Mouse (Mus musculus) T-helper 17 cell (primary cell): ENCODE measurements at regions not wholly inside any gene's neighbourhood (a gene's known extent, or its start where the extent isn't known, plus 50 kb on each side); places are given as distances from the start of the nearest gene placed in this dataset.

Source experiments
- in situ Hi-C, 2 experiments: fragments of 300-600 bp; cut with MboI, MseI; formaldehyde crosslinking; loops; 1 replicate in 1 of 2; 2 replicates in 1 of 2; pipeline ENCODE4 v1.15.1; 2025; ENCODE audit warnings: high pct_unique_total_duplicates in 2 of 2

GRCm38 (mm10) chr13:84565644-84566532, 343.8 kb downstream of the Tmem161b start:
- in situ Hi-C loops = loop anchor here in 1 of 2 experiments (10.0 kb wide), 1 partner anchor 491 kb away; no protein-coding TSS in a partner anchor

GRCm38 (mm10) chr13:84566533-84566832, 344.4 kb downstream of the Tmem161b start:
- in situ Hi-C loops = loop anchor here in 1 of 2 experiments (10.0 kb wide), 1 partner anchor 492 kb away; no protein-coding TSS in a partner anchor

GRCm38 (mm10) chr13:84569371-84569770, 347.3 kb downstream of the Tmem161b start:
- in situ Hi-C loops = loop anchor here in 1 of 2 experiments (10.0 kb wide), 1 partner anchor 495 kb away; no protein-coding TSS in a partner anchor

GRCm38 (mm10) chr13:84570206-84570605, 348.1 kb downstream of the Tmem161b start:
- in situ Hi-C loops = no loop called here

DNA sequence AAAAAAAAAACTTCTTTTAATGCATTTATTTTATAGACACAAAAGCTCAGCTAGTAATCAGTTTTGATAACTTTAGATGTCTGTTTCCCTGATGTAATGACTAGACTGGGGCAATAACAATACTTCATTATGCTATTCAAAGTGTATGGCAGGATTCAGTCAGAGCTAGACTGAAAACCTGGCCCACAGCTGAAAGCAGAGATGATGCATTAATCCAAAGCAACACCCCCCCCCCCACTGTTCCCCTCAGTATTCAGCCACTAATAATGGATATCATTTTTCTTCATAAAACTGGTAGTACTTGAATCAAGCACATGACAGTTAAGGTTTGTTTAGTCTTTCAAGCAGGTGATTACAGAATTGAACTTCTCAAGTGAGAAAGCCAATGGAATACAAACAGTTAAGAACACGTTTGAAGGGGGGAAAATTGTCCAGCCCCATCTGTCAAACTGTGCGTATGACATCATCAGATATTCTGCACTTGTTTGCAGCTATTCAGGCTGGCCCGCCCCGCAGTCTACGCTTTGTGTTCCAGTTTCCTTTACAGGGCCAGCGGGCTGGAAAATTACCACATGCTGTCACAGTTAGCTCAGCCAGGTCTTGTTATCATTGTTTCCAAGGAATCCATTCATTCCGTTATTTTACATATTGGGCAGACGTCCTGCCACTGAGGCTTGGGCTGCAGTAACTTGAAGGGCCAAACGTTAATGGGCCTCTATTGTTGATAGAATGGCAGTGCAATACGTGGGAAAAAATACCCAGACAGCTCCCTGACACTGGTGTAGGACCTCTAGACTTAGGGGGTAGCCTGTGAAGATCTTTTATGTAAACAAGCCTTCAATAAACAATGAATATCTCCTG, 349.1 kb downstream of the Tmem161b start:
- in situ Hi-C loops = no loop called here

- in situ Hi-C loops = no loop called here
These were observed 349.7 kb downstream of the Tmem161b start for GRCm38 (mm10) chr13:84571845-84572193.

DNA sequence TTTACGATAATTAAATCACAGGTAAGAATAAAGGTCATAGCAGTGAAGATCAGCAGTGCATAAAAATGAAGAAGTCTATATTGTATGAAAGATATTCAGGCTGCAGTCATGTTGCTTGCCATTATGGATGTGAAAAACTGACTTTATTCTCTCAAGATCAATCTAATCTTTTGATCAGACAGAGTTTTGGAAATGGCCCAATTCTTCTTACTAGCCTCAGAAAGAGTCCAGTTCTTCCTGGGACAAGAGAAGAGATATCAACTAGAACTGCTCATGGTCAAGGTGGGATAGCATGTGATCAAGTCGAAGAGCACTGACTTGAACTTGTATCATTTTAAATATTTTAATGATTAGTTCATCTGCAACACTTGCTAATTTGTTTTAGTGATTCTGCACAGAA, 350.1 kb downstream of the Tmem161b start:
- in situ Hi-C loops = no loop called here

- in situ Hi-C loops = no loop called here
These were observed 374.6 kb downstream of the Tmem161b start for GRCm38 (mm10) chr13:84596585-84597142.

DNA sequence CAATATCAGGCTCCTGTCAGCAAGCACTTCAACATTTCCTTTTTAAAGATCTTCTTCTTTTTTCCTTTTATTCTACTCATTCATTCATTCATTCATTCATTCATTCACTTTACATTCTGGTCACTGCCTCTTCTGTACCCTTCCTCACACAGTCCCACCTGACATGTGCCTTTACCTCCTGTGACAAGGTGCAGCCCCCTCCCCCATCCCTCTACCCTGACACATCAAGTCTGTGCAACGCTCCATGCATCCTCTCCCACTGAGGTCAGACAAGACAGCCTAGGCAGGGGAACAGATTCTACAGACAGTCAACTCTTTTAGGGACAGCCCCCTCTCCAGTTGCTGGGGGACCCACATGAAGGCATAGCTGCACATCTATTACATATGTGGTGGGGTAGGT, 380.5 kb downstream of the Tmem161b start:
- in situ Hi-C loops = no loop called here

- in situ Hi-C loops = no loop called here
These were observed 390.4 kb downstream of the Tmem161b start for GRCm38 (mm10) chr13:84612497-84612896.

DNA sequence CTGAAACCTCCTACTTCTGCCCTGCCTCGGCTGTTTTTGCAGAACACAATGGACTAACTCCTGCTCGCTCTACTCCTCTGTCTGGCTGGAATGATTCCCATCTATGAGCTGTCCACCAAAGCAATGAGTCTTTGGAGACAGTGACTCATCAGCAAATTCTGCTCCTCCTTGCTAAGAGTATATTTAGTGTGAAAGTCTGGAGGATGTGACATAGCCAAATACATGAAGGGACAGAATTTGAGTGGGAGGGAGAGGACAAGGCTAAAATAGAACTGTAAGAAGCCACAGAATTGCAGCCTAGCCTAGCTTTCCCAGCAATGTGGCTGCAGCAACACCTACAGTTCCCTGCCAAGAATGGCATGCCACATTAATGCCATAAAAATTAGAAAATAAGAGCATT, 390.9 kb downstream of the Tmem161b start:
- in situ Hi-C loops = no loop called here

GRCm38 (mm10) chr13:84624691-84625090, 402.6 kb downstream of the Tmem161b start:
- in situ Hi-C loops = no loop called here

DNA sequence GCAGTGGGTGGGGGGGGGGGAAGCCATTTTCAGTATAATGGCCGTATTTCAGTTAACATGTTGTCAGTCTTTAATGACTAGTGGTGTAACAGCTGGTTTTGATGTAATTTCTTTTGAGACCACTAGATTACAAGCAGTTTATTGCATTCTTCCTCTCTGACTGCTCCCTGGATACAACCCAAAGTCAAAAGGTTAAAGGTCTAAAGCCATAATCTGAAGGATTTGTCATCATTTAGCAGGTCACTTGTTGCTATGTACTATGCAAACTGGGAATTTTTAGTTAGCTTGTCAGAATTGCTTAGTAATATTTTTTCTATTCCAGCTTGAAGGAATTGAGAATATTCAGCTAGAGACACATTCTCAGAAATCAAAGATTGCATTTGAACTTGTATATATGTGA, 403.4 kb downstream of the Tmem161b start:
- in situ Hi-C loops = no loop called here

DNA sequence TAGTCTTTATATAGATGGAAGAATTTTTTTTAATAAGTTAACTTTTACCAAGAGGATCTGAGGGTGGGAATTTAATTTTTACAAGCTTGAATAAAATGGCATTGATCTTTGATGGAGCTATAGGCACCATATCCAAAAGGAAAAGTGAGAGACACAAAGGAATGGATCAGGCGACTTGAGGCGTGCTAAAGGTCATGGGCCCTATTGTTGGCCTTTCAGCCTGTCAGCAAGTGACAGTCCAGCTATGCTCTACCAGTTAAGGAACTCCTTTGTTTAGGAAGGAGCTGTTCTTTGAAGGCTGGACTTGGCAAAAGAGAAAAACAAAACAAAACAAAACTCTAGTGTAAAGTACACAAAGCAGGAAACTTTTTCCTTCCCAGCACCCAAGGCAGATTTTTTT, 403.8 kb downstream of the Tmem161b start:
- in situ Hi-C loops = no loop called here

DNA sequence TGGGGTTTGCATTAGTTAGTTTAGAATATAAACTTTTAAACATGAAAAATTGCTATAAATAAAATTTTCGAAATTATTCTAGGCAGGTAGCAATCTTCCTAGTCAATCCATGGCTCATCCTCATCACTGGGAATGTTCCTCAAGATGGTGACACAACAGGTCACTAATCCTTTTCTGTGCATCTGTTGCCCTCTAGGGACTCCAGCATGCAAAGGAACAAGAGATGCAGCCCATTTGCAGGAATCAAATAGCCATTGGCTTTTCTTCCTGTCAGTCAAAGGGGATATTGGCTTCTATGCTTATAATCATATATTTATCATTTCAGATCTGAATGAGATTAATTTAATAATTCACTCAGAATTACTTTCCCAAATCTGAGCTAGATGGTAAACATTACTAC, 404.3 kb downstream of the Tmem161b start:
- in situ Hi-C loops = no loop called here

DNA sequence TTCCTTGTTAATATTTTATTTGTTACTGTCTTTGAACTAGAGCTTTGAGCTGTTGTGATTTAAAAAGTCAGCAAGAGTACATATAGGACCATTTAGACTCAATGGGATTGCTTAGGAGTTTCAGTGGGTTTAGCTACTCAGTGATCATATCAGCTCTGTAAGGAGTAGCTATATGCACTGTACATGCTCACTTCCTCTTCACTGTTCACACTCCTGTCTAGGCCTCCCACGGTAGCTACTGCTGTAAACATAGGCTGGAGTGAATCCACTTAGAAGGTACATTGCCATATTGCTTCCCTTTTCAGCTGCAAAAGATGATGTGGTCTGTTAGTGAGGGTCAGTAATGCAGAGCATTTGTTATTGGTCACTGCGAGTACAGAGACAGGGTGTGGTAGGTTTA, 408.6 kb downstream of the Tmem161b start:
- in situ Hi-C loops = no loop called here

DNA sequence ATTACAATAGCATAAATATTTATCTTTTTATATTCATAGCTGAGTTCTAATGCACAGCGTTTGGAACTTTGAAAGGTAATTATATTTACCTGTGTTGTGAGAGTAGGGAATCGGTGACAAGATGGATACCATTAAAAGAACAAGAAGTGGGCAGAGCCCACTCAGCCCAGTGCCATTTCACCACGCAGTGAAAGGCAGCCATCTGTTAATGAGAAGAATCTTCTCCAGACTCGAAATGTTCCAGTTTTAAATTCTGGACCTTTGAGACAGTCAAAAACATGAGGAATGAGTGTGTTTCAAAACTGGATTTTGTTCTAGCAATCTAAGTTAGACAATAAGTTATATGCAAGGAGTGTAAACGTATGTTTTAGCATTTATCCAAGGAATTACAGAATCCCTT, 410.4 kb downstream of the Tmem161b start:
- in situ Hi-C loops = no loop called here

DNA sequence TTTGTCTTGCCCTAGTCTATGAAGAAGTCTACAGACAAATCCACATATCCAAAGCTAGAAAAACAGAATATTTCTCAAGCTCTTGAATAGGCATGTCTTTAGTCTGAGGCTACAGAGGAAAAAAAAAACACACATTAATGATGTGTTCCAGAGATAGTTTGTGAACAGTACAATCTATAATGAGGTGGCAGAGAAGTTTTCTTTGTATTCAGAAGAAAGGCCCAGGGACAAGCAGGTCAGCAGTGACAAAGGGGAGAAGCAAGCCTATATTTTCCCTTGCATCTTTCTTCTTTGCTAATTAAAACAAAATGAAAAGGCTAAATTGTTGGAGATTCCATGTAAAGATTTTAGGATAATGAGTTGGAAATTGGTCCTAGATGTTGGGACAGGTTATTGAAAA, 414.7 kb downstream of the Tmem161b start:
- in situ Hi-C loops = no loop called here

DNA sequence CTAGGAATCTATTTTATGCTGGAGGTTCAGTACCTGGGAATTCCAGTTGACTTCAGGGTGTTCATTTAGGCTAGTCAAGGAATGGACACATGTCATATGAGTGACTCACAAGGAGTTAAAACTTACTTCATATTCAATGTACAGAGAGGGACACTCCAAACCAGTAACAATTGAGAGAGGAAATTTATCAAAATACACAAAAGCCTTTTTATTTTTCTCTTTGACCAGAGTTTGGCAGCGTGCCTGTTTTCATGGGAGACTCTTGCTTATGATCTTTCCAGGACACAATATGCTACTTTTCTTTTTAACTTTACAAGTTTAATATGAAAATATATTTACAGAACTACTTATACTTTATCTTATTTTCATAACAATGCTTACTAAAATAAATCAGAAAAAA, 415.5 kb downstream of the Tmem161b start:
- in situ Hi-C loops = no loop called here

GRCm38 (mm10) chr13:84638401-84638934, 416.4 kb downstream of the Tmem161b start:
- in situ Hi-C loops = no loop called here

DNA sequence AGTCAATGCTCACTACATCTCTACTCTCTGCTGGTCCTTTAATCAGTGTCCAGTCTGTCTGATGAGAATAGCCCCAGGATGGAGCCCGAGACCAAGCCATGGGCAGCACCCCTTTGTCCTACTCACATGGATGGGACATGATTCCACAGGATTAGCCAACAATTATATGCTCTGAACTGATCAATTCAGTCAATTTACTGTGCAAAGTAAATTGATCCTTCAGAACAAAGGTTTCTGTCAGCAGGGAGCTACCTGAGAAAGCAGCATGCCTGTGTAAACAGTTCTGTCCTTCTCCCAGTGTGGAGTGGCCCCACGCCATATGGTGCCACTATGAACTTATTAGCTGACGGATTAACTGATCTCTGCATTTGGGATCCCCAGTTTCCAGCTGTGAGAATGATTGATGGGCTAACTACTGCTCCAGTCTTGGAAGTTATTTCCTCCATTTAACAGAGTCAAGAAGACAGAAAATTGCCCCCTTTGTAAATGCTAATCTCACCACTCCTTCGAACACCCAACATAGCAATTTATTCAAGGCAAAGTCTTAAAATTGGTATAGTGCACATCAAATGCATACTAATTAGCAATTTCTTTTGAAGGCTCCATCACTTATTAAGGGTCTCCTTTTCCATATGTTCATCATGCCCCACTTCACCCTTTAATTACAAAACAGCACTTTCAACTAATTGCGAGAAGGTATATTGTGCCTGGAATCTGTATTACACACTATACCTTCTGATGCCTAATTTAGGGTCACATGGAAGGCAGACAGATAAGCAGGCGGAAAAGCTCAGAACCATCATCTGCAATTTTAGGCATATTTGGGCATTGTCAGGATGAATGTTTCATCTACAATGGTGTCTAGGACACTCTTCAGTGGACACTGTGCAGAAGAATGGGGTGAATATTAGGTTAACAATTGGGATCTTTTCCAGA, 417.3 kb downstream of the Tmem161b start:
- in situ Hi-C loops = no loop called here
